ENCODE assay signal across 19 mouse cellular contexts in genomic region chr12:39645581-39645980, GRCm38 (mm10).
DNase-seq lines count a peak whose midpoint lies in the region; ATAC-seq lines count a peak whose summit lies in the region.
"Had no signal": no experiment of that assay in that cellular context is flagged by ENCODE, and none has a peak within 500 bp of the region (broad histone marks: within the 10 kb centered on the region; RNA-seq: fewer than 3 reads in every experiment).

No protein-coding gene starts in this region.

- H3K4me3 ChIP-seq in forebrain, embryonic 13.5 days: no peak overlapping the region
- H3K4me3 ChIP-seq in forebrain, embryonic 16.5 days (replicated peaks; ENCODE audit: low read length): no peak overlapping the region
- no peak overlapping the region for H3K4me3 ChIP-seq in midbrain, embryonic 12.5 days
- no peak overlapping the region for H3K4me3 ChIP-seq in midbrain, embryonic 15.5 days
- H3K4me3 ChIP-seq: embryonic facial prominence, embryonic 13.5 days had no signal

- no peak overlapping the region for H3K27ac ChIP-seq in forebrain, embryonic 13.5 days
- no peak overlapping the region for H3K27ac ChIP-seq in forebrain, embryonic 16.5 days (ENCODE audit: low read length)
- no peak overlapping the region for H3K27ac ChIP-seq in midbrain, embryonic 12.5 days (replicated peaks)
- H3K27ac ChIP-seq in midbrain, embryonic 15.5 days: no peak overlapping the region
- H3K27ac ChIP-seq: embryonic facial prominence, embryonic 13.5 days had no signal

- H3K36me3 ChIP-seq in forebrain, embryonic 13.5 days (ENCODE audit: poor library complexity, severe bottlenecking): no peaks in the 10 kb centered on the region
- H3K36me3 ChIP-seq in forebrain, embryonic 16.5 days (ENCODE audit: control insufficient read depth, insufficient read depth): no peaks in the 10 kb centered on the region
- H3K36me3 ChIP-seq in midbrain, embryonic 12.5 days: no peaks in the 10 kb centered on the region
- H3K36me3 ChIP-seq in midbrain, embryonic 15.5 days (replicated peaks): no peaks in the 10 kb centered on the region
- H3K36me3 ChIP-seq: embryonic facial prominence, embryonic 13.5 days had no signal

- H3K4me2 ChIP-seq in forebrain, embryonic 13.5 days: no peak overlapping the region
- H3K4me2 ChIP-seq in forebrain, embryonic 16.5 days (ENCODE audit: low read length): no peak overlapping the region
- H3K4me2 ChIP-seq in midbrain, embryonic 12.5 days (replicated peaks): no peak overlapping the region
- H3K4me2 ChIP-seq in midbrain, embryonic 15.5 days: no peak overlapping the region
- H3K4me2 ChIP-seq: embryonic facial prominence, embryonic 13.5 days had no signal

- ATAC-seq in forebrain, embryonic 13.5 days: peak; percentile 73; the same call in 1 of the 2 replicates
- no peak; the same call in 1 of the 2 replicates for ATAC-seq in forebrain, embryonic 16.5 days
- peak; percentile 81 for ATAC-seq in midbrain, embryonic 12.5 days (ENCODE audit: low FRiP score, low read depth)
- no peak for ATAC-seq in midbrain, embryonic 15.5 days (replicated peaks)
- ATAC-seq: forebrain, embryonic 14.5 days had no signal

- no peaks in the 10 kb centered on the region for H3K9me3 ChIP-seq in forebrain, embryonic 13.5 days (replicated peaks)
- H3K9me3 ChIP-seq in forebrain, embryonic 16.5 days (ENCODE audit: control insufficient read depth, low read length): no peaks in the 10 kb centered on the region
- no peaks in the 10 kb centered on the region for H3K9me3 ChIP-seq in midbrain, embryonic 12.5 days
- H3K9me3 ChIP-seq in midbrain, embryonic 15.5 days: no peaks in the 10 kb centered on the region
- H3K9me3 ChIP-seq: embryonic facial prominence, embryonic 13.5 days had no signal

- H3K4me1 ChIP-seq in forebrain, embryonic 13.5 days: 0 out of 2 replicates have a peak, but pooled peaks cover 3% of the 10 kb centered on the region
- no peaks in the 10 kb centered on the region for H3K4me1 ChIP-seq in forebrain, embryonic 16.5 days (replicated peaks; ENCODE audit: control insufficient read depth, insufficient read depth, low read length)
- no peaks in the 10 kb centered on the region for H3K4me1 ChIP-seq in midbrain, embryonic 12.5 days
- no peaks in the 10 kb centered on the region for H3K4me1 ChIP-seq in midbrain, embryonic 15.5 days
- H3K4me1 ChIP-seq: embryonic facial prominence, embryonic 13.5 days had no signal

- WGBS in forebrain, embryonic 13.5 days: 36% methylated on average over 4 of the region's 4 CpGs
- WGBS in forebrain, embryonic 16.5 days: 37% methylated on average over 4 of the region's 4 CpGs
- WGBS in midbrain, embryonic 12.5 days: 46% methylated on average over 4 of the region's 4 CpGs
- WGBS in midbrain, embryonic 15.5 days: 37% methylated on average over 4 of the region's 4 CpGs

- H3K27me3 ChIP-seq in forebrain, embryonic 13.5 days: no peaks in the 10 kb centered on the region
- no peaks in the 10 kb centered on the region for H3K27me3 ChIP-seq in forebrain, embryonic 16.5 days (replicated peaks; ENCODE audit: control insufficient read depth, insufficient read depth, low read length)
- no peaks in the 10 kb centered on the region for H3K27me3 ChIP-seq in midbrain, embryonic 12.5 days
- H3K27me3 ChIP-seq in midbrain, embryonic 15.5 days (replicated peaks): no peaks in the 10 kb centered on the region
- H3K27me3 ChIP-seq: embryonic facial prominence, embryonic 13.5 days had no signal

- DNase-seq in retina, embryonic 14.5 days (ENCODE audit: low spot score): peak; percentile 50
- DNase-seq in adrenal gland, postnatal 14 days: no peak
- DNase-seq in embryo, embryonic 10.5 days (ENCODE audit: low spot score): no peak
- DNase-seq: adrenal gland, adult 2 months; adrenal gland, postnatal 10 days; adrenal gland, postnatal 36 days; cerebellum, adult 11 months; cerebellum, adult 18-20 months; cerebellum, adult 8-10 months; cerebellum, adult 9-11 months; cerebellum, postnatal 14 days; cerebellum, postnatal 36 days; forebrain, postnatal 0 days had no signal

- H3K9ac ChIP-seq in forebrain, embryonic 13.5 days: no peak overlapping the region
- H3K9ac ChIP-seq in forebrain, embryonic 16.5 days (replicated peaks; ENCODE audit: low read depth, low read length): no peak overlapping the region
- H3K9ac ChIP-seq in midbrain, embryonic 12.5 days (replicated peaks): no peak overlapping the region
- no peak overlapping the region for H3K9ac ChIP-seq in midbrain, embryonic 15.5 days
- H3K9ac ChIP-seq: embryonic facial prominence, embryonic 13.5 days; forebrain, postnatal 0 days had no signal

Comparison
In these comparisons a context has a peak if more than half of its experiments do, and no peak if none do; other contexts are left out.
1. ATAC-seq: peak in forebrain, embryonic 13.5 days (single experiment) and midbrain, embryonic 12.5 days (single experiment); none in forebrain, embryonic 16.5 days (single experiment) and midbrain, embryonic 15.5 days (single experiment).